Mouse (Mus musculus): ENCODE results near the gene Bcat2. TPM values are rescaled to one million over a fixed set of nuclear protein-coding genes. Genes with fewer than 3 reads are reported as not detected.

Gene Bcat2
- total and polyA plus RNA-seq, 3 experiments: 45.9 to 178 (median 114) TPM

DNA sequence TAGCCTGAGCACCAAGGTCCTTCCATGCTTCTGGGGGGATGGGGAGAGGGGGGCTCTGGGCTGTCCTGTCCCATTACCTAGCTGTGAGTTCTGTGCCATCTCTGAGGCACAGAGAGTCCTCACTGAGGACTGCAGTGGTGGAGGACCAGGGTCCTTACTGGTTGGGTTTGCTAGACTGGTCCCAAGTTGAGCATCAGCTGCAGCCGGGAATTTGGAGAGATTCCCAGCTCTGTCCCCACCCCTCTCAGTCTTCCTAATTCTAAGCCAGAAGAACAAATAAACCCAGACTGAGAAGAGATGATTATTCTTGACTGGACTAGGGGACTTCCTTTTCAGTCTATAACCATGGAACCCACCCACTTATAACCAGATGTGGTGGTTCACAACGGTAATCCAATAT is 39.3 kb upstream of the Bcat2 start:
- Histone ChIP-seq H3K4me1 (ENCODE audit: insufficient read depth, low read depth, low read length) (peaks cover 35% of the 10 kb centered on the region), H3K27me3 (ENCODE audit: insufficient read depth, low read length) (peaks cover 22% of the 10 kb centered on the region), H3K4me3 (ENCODE audit: low read depth, low read length) (no peak overlapping the region), H3K36me3 (replicated peaks) (no peaks in the 10 kb centered on the region), H3K9me3 (replicated peaks) (no peaks in the 10 kb centered on the region)
- ATAC-seq (ENCODE audit: extremely low read depth, insufficient number of reproducible peaks, low FRiP score, poor library complexity, severe bottlenecking) (no peak), DNase-seq (ENCODE audit: low spot score) (no peak)
- TF ChIP-seq TAL1 (conservative IDR thresholded peaks at IDR 0.05; ENCODE audit: low read depth, low read length) (no peak), CTCF (IDR thresholded peaks at IDR 0.05; ENCODE audit: low read depth, low read length) (no peak), POLR2AphosphoS5 (IDR thresholded peaks at IDR 0.05; ENCODE audit: insufficient replicate concordance, low read depth, low read length) (no peak), GATA1 (IDR thresholded peaks at IDR 0.05; ENCODE audit: borderline replicate concordance, low read length) (no peak), GATA2 (IDR thresholded peaks at IDR 0.05; ENCODE audit: borderline replicate concordance, low read depth, low read length) (no peak)

GRCm38 (mm10) chr7:45535676-45536075 is 34.3 kb upstream of the Bcat2 start:
- no peak for TF ChIP-seq POLR2AphosphoS5 (IDR thresholded peaks at IDR 0.05; ENCODE audit: insufficient replicate concordance, low read depth, low read length)
- TF ChIP-seq GATA1 (IDR thresholded peaks at IDR 0.05; ENCODE audit: borderline replicate concordance, low read length): no peak
- no peak for TF ChIP-seq CTCF (IDR thresholded peaks at IDR 0.05; ENCODE audit: low read depth, low read length)
- no peak for TF ChIP-seq GATA2 (IDR thresholded peaks at IDR 0.05; ENCODE audit: borderline replicate concordance, low read depth, low read length)
- no peak for TF ChIP-seq TAL1 (conservative IDR thresholded peaks at IDR 0.05; ENCODE audit: low read depth, low read length)
- Histone ChIP-seq H3K4me1 (ENCODE audit: insufficient read depth, low read depth, low read length) (peaks cover 3% of the 10 kb centered on the region), H3K36me3 (replicated peaks) (no peaks in the 10 kb centered on the region), H3K27me3 (ENCODE audit: insufficient read depth, low read length) (peaks cover 55% of the 10 kb centered on the region), H3K9me3 (replicated peaks) (no peaks in the 10 kb centered on the region), H3K4me3 (ENCODE audit: low read depth, low read length) (no peak overlapping the region)
- DNase-seq (ENCODE audit: low spot score): no peak
- no peak for ATAC-seq (ENCODE audit: extremely low read depth, insufficient number of reproducible peaks, low FRiP score, poor library complexity, severe bottlenecking)

DNA sequence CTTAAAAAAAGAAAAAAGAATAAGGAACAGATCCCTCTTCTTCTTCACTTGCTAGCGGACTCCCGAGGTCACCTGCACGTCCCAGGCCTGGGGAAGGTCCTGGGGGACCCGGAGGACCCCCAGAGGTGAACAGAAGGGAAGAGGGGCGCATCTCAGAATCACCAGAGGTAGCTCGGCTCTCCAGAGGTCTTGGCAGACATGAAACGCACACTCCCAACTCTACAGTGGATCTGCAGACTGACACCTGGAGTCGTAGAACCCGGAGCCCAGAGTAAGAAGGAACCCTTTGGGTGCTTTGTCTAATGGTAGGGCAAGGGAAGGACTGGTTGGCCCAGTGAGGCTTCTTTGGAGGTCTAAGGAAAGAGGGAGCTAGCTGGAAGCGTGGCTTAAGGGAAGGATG is 32.4 kb upstream of the Bcat2 start:
- TF ChIP-seq GATA2 (IDR thresholded peaks at IDR 0.05; ENCODE audit: borderline replicate concordance, low read depth, low read length): no peak
- no peak for TF ChIP-seq CTCF (IDR thresholded peaks at IDR 0.05; ENCODE audit: low read depth, low read length)
- no peak for TF ChIP-seq TAL1 (conservative IDR thresholded peaks at IDR 0.05; ENCODE audit: low read depth, low read length)
- no peak for TF ChIP-seq GATA1 (IDR thresholded peaks at IDR 0.05; ENCODE audit: borderline replicate concordance, low read length)
- no peak for TF ChIP-seq POLR2AphosphoS5 (IDR thresholded peaks at IDR 0.05; ENCODE audit: insufficient replicate concordance, low read depth, low read length)
- ATAC-seq (ENCODE audit: extremely low read depth, insufficient number of reproducible peaks, low FRiP score, poor library complexity, severe bottlenecking): no peak
- no peak overlapping the region for H3K4me3 ChIP-seq (ENCODE audit: low read depth, low read length)

GRCm38 (mm10) chr7:45538163-45539041 is 31.6 kb upstream of the Bcat2 start:
- ATAC-seq (ENCODE audit: extremely low read depth, insufficient number of reproducible peaks, low FRiP score, poor library complexity, severe bottlenecking): no peak
- Histone ChIP-seq H3K27me3 (ENCODE audit: insufficient read depth, low read length) (peaks cover 57% of the 10 kb centered on the region), H3K4me1 (ENCODE audit: insufficient read depth, low read depth, low read length) (peaks cover 5% of the 10 kb centered on the region; the same call in 1 of the 2 replicates), H3K4me3 (ENCODE audit: low read depth, low read length) (no peak overlapping the region), H3K36me3 (replicated peaks) (no peaks in the 10 kb centered on the region), H3K9me3 (replicated peaks) (no peaks in the 10 kb centered on the region)
- no peak for DNase-seq (ENCODE audit: low spot score)
- TF ChIP-seq CTCF (IDR thresholded peaks at IDR 0.05; ENCODE audit: low read depth, low read length): no peak
- TF ChIP-seq TAL1 (conservative IDR thresholded peaks at IDR 0.05; ENCODE audit: low read depth, low read length): no peak
- TF ChIP-seq GATA1 (IDR thresholded peaks at IDR 0.05; ENCODE audit: borderline replicate concordance, low read length): no peak
- no peak for TF ChIP-seq POLR2AphosphoS5 (IDR thresholded peaks at IDR 0.05; ENCODE audit: insufficient replicate concordance, low read depth, low read length)
- TF ChIP-seq GATA2 (IDR thresholded peaks at IDR 0.05; ENCODE audit: borderline replicate concordance, low read depth, low read length): no peak

More for the DNA sequence above, 32.4 kb upstream of the Bcat2 start:
- H3K4me1 ChIP-seq (ENCODE audit: insufficient read depth, low read depth, low read length): peaks cover 5% of the 10 kb centered on the region; the same call in 1 of the 2 replicates
- H3K27me3 ChIP-seq (ENCODE audit: insufficient read depth, low read length): peaks cover 57% of the 10 kb centered on the region
- no peaks in the 10 kb centered on the region for H3K9me3 ChIP-seq (replicated peaks)
- no peak for DNase-seq (ENCODE audit: low spot score)
- H3K36me3 ChIP-seq (replicated peaks): no peaks in the 10 kb centered on the region

- Histone ChIP-seq H3K27me3 (ENCODE audit: insufficient read depth, low read length) (peaks cover 60% of the 10 kb centered on the region), H3K36me3 (replicated peaks) (no peaks in the 10 kb centered on the region), H3K4me1 (ENCODE audit: insufficient read depth, low read depth, low read length) (peaks cover 5% of the 10 kb centered on the region; the same call in 1 of the 2 replicates), H3K9me3 (replicated peaks) (no peaks in the 10 kb centered on the region), H3K4me3 (ENCODE audit: low read depth, low read length) (no peak overlapping the region)
- ATAC-seq (ENCODE audit: extremely low read depth, insufficient number of reproducible peaks, low FRiP score, poor library complexity, severe bottlenecking): no peak
- TF ChIP-seq TAL1 (conservative IDR thresholded peaks at IDR 0.05; ENCODE audit: low read depth, low read length) (no peak), POLR2AphosphoS5 (IDR thresholded peaks at IDR 0.05; ENCODE audit: insufficient replicate concordance, low read depth, low read length) (no peak), CTCF (IDR thresholded peaks at IDR 0.05; ENCODE audit: low read depth, low read length) (no peak), GATA2 (IDR thresholded peaks at IDR 0.05; ENCODE audit: borderline replicate concordance, low read depth, low read length) (no peak), GATA1 (IDR thresholded peaks at IDR 0.05; ENCODE audit: borderline replicate concordance, low read length) (no peak)
- no peak for DNase-seq (ENCODE audit: low spot score)
Observed at GRCm38 (mm10) chr7:45539095-45539494, 30.9 kb upstream of the Bcat2 start.

DNA sequence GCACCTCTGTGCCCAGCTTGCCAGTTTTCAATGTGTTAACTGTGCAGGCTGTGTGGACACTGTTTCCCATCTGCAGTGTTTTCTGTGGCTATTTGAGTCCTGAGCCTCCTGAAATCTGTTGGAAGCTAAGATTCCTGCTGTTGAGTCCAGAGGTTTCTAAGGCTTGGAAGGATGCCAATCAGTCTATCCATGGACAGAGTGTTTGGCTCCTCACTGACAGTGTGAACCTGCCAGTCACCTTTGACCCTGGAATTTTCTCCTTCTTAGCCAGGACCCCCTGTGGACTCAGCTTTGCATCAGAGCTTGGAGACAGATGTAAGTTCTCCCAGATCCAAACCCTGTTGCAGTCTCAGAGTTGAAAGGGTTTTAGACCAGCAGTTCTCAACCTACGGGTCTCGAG is 29.7 kb upstream of the Bcat2 start:
- H3K36me3 ChIP-seq (replicated peaks): no peaks in the 10 kb centered on the region
- DNase-seq (ENCODE audit: low spot score): no peak
- no peak for TF ChIP-seq TAL1 (conservative IDR thresholded peaks at IDR 0.05; ENCODE audit: low read depth, low read length)
- TF ChIP-seq GATA2 (IDR thresholded peaks at IDR 0.05; ENCODE audit: borderline replicate concordance, low read depth, low read length): no peak
- no peak for TF ChIP-seq POLR2AphosphoS5 (IDR thresholded peaks at IDR 0.05; ENCODE audit: insufficient replicate concordance, low read depth, low read length)
- TF ChIP-seq CTCF (IDR thresholded peaks at IDR 0.05; ENCODE audit: low read depth, low read length): no peak
- no peak for TF ChIP-seq GATA1 (IDR thresholded peaks at IDR 0.05; ENCODE audit: borderline replicate concordance, low read length)
- H3K4me3 ChIP-seq (ENCODE audit: low read depth, low read length): no peak overlapping the region
- 0 out of 2 replicates have a peak, but pooled peaks cover 3% of the 10 kb centered on the region for H3K9me3 ChIP-seq (replicated peaks)
- no peak for ATAC-seq (ENCODE audit: extremely low read depth, insufficient number of reproducible peaks, low FRiP score, poor library complexity, severe bottlenecking)
- peaks cover 3% of the 10 kb centered on the region; the same call in 1 of the 2 replicates for H3K4me1 ChIP-seq (ENCODE audit: insufficient read depth, low read depth, low read length)
- H3K27me3 ChIP-seq (ENCODE audit: insufficient read depth, low read length): peaks cover 55% of the 10 kb centered on the region
